Mouse (Mus musculus): ENCODE data around the gene Umad1.
A peak's percentile ranks its signal among the peaks of the same experiment; 100 is the strongest.

Gene Umad1

GRCm38 (mm10) chr6:8259004-8259666 is at the start of gene Umad1, which contains the start of the genes Rpa3 and Gm45062:
Umad1 (plus strand) TSS chr6:8259288.
Rpa3 (minus strand) TSS chr6:8259173.
Gm45062 (plus strand) TSS chr6:8259450.
- DNase-seq, result peak; percentile 99

- DNase-seq, result no peak
These were observed 49.3 kb upstream of the Umad1 start for GRCm38 (mm10) chr6:8209866-8210186.

- peak; percentile 4 for DNase-seq
These were observed 48.4 kb upstream of the Umad1 start for GRCm38 (mm10) chr6:8210661-8211060.

- no peak for DNase-seq
These were observed 32.1 kb upstream of the Umad1 start for GRCm38 (mm10) chr6:8227035-8227434.

DNA sequence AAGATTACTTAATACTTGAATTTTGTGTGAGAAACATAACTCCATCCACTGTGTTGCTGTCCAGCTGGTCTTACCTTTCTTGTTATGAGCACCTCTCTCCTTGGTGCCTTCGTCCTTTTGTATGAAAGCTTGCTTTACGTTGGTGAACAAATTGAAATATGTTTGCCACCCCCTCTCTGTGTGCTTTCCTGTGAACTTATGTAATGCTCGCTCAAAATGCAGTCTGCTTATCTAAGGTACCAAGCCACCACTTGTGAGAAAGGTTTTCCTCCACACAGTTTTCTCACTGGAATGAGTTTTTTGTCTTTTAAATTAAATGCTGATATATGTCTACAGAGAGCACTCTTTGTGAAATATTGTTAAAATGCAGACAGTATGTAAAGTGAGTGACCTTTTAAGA is 30.5 kb upstream of the Umad1 start:
- no peak for DNase-seq

- no peak for DNase-seq
These were observed 772 bp upstream of the Umad1 start for GRCm38 (mm10) chr6:8258316-8258715.

DNA sequence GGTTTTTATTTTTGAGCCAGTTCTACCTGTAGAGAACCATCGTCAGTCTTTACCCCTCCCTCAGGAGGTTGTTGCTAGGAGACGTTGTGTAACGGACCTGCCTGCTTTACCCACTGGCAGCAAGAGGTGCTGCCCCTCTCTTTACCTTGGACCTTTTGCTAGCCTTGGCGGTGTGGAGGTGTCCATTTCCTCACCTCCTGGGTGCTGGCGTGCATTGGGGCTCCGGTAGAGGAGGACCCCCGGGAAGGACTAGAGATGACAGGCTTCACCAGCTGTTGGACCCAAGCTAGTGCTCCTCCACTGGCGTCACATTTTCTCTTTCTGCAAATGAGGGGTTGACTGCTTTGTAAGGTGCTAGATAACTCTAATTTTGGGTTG is 568 bp downstream of the Umad1 start:
- DNase-seq, result no peak

DNA sequence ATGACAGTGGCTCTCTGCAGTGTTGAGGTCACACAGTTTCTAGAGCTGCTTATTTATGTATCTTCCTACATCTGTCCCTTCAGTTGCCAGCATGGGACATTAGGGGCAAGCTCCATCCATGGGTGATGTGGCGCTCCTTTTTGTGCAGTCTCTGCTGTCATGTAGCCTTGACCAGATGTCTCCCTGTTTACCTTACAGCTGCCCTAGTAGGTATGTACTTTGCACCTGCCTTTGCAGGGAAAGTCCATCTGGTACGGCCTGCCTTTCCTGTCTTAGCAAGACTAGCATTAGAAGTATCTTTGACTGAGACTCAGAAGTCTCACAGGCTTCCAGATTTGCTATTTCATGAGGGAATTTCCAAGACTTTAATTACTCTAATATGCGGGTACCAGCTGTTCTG is 12.0 kb downstream of the Umad1 start:
- no peak for DNase-seq

GRCm38 (mm10) chr6:8274387-8275054 is 15.4 kb downstream of the Umad1 start:
- DNase-seq, result peak; percentile 72

GRCm38 (mm10) chr6:8275098-8275497 is 16.0 kb downstream of the Umad1 start:
- peak; percentile 74 for DNase-seq

DNA sequence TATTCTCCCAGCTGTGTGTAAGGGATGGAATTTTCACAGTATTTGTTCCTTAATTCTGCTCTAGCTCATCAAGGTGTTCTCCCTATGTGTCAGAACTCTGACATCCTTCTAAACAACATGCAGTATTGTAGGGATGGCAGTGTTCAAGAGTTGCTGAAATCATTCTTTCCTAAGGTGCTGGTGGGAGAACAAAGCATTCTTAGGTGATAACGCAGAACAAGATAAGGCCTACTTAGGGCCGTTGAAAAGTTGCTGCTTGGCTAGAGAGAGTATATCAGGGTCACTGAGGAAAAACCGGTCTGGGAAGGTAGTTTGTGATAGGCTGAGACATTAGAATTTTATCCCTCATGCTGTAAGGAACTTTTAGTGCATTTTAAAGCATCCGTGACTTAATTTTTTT is 17.3 kb downstream of the Umad1 start:
- no peak for DNase-seq

DNA sequence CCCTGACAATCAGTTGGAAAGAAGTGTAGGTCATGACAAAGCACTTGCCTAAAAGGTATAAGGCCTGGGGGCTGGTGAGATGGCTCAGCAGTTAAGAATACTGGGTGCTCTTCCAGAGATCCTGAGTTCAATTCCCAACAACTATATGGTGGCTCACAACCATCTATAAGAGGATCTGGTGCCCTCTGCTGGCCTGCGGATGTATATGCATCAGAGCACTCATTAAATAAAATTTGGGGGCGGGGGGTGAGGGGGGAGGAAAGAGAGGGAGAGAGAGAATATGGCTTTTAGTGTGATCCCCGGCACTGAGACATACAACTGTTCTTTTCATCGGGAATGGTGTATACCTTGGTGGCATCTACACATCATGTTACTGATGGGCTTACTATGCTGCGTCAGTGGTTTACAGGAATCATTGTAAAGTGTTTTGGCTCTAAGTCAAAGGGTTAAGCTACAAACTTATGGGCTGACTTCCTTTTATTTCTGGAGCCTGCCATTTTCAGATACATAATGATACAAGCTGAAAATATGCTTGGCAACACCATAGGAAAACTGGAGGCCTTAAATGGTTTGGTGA is 19.4 kb downstream of the Umad1 start:
- DNase-seq, result peak; percentile 40

- no peak for DNase-seq
These were observed 24.2 kb downstream of the Umad1 start for GRCm38 (mm10) chr6:8283255-8283654.

GRCm38 (mm10) chr6:8285401-8285960 is 26.4 kb downstream of the Umad1 start:
- no peak for DNase-seq

GRCm38 (mm10) chr6:8286146-8286545 is 27.1 kb downstream of the Umad1 start:
- DNase-seq, result no peak

- no peak for DNase-seq
These were observed 29.9 kb downstream of the Umad1 start for GRCm38 (mm10) chr6:8288755-8289580.

GRCm38 (mm10) chr6:8294048-8294784 is 35.1 kb downstream of the Umad1 start:
- no peak for DNase-seq

DNA sequence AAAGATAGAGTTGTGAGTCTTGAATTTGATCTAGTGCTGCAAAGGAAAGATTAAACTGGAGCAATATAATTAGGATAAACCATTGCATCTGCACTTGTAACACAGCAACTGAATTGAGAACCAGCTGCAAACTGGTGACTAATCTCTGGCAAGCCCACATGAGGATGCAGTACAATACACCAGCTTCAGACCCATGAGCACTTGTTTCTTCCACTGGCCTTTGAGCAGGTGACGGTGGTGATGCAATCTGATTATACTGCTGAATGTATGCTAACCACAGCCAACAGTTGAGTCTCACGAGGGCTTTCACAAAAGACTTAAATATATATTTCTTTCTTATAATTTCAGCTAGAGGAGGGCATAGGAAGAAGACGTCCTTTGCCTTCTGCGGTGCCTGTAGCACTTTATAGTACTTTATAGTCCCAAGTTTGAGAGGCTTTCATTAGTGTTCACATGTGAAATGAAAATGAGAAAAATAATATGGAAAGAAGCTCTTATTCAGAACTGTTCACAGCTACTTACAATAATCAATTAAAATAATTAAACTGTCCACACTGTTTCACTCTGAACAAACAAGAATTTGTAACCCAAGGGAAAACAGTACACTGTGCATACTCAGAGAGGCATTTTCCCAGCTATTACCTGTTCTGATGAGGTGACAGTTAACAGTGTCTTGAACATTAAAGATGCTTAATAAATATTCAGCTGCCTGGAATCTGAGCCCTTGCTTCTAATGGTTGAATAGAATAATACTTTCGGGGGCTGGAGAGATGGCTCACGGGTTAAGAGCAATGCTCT is 40.2 kb downstream of the Umad1 start:
- DNase-seq, result no peak

GRCm38 (mm10) chr6:8307878-8308775 is 49.0 kb downstream of the Umad1 start:
- no peak for DNase-seq

GRCm38 (mm10) chr6:8312554-8312953 is 53.5 kb downstream of the Umad1 start:
- DNase-seq, result no peak
